Mouse (Mus musculus) left cerebral cortex, postnatal 14 days (tissue): ENCODE data around the gene Poc1a. TPM values are rescaled to one million over a fixed set of nuclear protein-coding genes. Genes with fewer than 3 reads are reported as not detected.

ENCODE experiments used
- DNase-seq, 2 experiments: peaks; one replicate each; pipeline ENCODE4 v3.0.0; 2021 to 2022; ENCODE audit warnings: low spot score in 2 of 2, mixed read lengths in 1 of 2
- intact Hi-C: fragments of 180-260 bp; cut with DNase I; formaldehyde crosslinking; loops from one replicate; pipeline ENCODE4 v1.15.1; 2025
- total RNA-seq, 2 experiments: library from RNA; stranded (reverse); gene quantifications; 2 replicates each; pipeline ENCODE4 v1.2.3; 2021

Gene Poc1a
- total RNA-seq, 2 experiments from 2014 or later = 17.7 to 19.3 TPM

GRCm38 (mm10) chr9:106322497-106322896 lies 41.6 kb downstream of the Poc1a start:
- no peak for DNase-seq
- intact Hi-C loops = no loop called here

GRCm38 (mm10) chr9:106326241-106326640 lies 45.4 kb downstream of the Poc1a start:
- intact Hi-C loops = no loop called here
- DNase-seq = no peak

DNA sequence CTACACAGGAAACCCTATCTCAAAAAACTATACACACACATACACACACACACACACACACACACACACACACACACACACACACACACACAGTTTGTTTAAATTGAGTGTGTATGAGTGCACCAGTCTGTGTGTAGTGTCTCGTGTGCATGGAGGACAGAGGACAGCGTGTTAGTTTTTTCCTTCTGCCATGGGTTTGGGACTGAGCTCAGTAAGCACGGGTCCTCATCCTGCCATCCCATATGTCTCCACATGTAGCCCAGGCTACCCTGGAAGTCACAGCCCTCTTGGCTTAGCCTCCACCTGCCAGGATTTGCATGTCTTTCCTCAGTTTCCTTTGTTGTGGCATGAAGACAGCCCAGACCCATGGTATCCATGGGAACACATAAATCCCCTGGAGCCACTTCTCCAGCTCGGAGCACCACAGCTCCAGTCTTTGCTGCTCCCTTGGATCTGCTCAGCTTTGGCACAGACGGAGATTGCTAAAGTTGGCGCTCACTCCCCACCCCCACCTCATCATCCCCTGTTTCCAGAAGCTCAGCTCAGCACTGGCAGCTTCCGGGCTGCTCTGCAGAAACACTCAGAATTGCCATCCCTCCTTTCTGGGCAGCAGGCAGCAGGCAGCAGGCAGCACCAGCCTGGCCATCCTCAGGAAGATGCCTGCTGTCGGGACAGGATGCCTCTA lies 46.4 kb downstream of the Poc1a start:
- intact Hi-C loops = no loop called here
- DNase-seq = peak; percentile 63 to 71

- intact Hi-C loops = no loop called here
- no peak for DNase-seq
Measured at GRCm38 (mm10) chr9:106328068-106328610, 47.3 kb downstream of the Poc1a start.

- DNase-seq = no peak
- intact Hi-C loops = no loop called here
Measured at GRCm38 (mm10) chr9:106328772-106329511, 48.1 kb downstream of the Poc1a start.

DNA sequence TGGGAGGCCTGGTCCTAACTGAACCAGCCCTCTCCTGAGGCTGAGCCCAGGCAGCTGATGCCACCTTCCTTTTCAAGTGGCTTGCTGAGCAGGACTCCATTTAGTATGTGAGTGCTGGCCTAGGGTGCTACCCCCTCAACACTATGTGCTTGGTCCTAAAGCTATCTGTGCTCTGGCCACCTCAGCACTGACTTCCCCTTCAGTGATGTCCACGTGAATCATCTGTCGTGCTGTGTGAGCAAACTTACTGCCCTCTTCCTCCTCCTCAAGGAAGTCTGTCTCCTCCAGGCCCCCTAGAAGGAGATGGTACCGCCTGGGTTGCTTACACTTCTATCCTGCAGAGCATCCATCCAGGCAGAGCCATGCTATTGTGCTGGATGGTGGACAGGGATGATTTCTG lies 51.9 kb downstream of the Poc1a start:
- DNase-seq = no peak
- intact Hi-C loops = no loop called here

DNA sequence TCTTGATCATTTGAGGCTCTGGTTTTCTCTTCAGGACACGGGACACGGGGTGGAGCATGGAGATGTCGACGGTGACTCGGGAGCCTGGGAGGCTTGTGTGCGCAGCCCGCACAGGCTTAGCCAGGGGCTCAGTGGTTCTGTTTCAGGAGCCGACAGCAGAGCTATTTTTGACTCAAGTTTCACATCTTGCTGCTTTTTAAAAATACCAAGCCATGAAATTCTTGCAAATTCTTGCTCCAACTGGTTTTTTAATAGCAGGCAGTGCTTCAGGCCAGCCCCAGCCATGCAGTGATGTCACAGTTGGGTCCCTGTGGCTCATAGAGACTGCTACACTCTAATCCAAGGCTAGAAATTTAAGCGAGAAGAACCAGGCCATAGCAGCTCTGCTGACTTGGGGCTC lies 56.8 kb downstream of the Poc1a start:
- peak; percentile 56 to 81 for DNase-seq
- intact Hi-C loops = no loop called here

DNA sequence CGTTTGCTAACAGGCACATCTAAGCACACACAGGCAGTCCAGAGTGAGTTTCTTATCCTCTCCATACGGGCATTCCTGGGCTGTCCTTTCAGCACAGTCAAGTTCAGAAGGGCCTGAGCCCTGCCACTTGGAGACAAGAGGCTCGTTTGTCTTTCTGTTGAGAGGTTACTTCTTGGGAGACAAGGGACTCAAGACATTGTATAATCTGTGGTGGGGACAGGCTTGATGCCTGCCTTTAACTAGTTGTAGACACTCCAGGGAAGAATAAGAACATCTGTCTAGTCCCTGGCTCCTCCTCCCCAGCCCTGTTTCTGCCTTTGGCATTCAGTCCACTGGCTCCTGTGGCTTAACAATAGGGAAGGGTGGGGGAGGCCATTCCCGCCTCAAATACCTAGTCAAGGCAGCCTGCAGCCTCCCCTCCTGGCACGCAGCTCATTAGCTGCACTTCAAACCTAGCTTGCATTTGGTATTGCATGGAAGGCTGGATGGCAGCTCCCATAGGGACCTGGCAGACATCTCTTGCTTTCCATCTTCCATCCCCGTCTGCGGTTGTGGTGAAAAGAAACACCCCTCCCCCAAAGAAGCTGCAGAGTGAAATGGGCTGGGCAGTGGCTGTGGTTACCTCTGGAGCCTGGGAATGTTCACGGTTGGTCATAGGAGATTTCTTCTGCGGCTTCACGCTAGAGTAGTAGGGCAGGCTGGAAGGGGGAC lies 57.8 kb downstream of the Poc1a start:
- DNase-seq = no peak
- intact Hi-C loops = no loop called here

DNA sequence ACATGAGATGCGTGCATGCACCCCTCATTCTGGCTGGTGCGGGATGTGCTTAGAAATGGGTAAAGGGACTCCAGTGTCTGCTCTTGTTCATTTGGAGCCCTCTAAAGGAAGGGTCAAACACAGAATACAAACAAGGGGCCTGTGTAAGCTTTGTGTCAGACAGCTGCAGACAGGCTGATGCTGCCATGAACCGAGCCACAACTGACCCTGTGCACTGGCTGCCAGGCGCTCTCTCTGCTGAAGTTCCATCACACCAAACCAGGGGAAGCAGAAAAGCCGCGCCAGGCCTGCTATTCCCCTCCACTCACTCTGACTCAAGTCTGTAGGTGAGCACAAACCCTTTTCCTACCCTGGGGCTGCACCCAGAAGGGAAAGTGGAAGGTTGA lies 58.3 kb downstream of the Poc1a start:
- intact Hi-C loops = no loop called here
- no peak for DNase-seq

DNA sequence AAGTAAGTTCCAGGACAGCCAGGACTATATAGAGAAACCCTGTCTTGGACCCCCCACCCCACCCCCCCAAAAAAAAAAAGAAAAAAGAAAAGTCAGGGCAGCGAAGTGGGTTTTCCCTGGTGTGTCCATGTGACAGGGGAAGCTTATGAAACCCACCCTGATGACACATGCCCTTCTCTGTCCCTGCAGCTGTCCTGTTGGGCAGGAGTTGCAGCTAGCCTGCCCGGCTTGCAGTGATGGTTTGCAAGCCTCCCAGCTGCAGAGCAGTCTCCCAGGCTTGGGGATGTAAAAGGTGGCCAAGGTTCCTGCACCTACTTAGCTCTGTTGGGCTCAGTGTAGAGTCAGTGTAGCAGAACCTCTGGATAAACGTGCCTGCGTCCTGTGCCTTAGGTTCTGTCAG lies 58.9 kb downstream of the Poc1a start:
- intact Hi-C loops = no loop called here
- no peak for DNase-seq

GRCm38 (mm10) chr9:106340501-106341312 lies 59.8 kb downstream of the Poc1a start:
- intact Hi-C loops = no loop called here
- no peak for DNase-seq

- DNase-seq = no peak
- intact Hi-C loops = no loop called here
Measured at GRCm38 (mm10) chr9:106341313-106341686, 60.4 kb downstream of the Poc1a start.

GRCm38 (mm10) chr9:106342573-106342972 lies 61.7 kb downstream of the Poc1a start:
- intact Hi-C loops = no loop called here

GRCm38 (mm10) chr9:106345167-106345566 lies 64.3 kb downstream of the Poc1a start:
- peak in 1 of 2 experiments; percentile 61 for DNase-seq
- intact Hi-C loops = loop anchor here (5.0 kb wide), 1 partner anchor 38 kb away; no protein-coding TSS in a partner anchor

More at GRCm38 (mm10) chr9:106342573-106342972, 61.7 kb downstream of the Poc1a start:
- DNase-seq = no peak

GRCm38 (mm10) chr9:106345630-106346029 lies 64.8 kb downstream of the Poc1a start:
- no peak for DNase-seq
- intact Hi-C loops = loop anchor here (5.0 kb wide), 1 partner anchor 38 kb away; no protein-coding TSS in a partner anchor

DNA sequence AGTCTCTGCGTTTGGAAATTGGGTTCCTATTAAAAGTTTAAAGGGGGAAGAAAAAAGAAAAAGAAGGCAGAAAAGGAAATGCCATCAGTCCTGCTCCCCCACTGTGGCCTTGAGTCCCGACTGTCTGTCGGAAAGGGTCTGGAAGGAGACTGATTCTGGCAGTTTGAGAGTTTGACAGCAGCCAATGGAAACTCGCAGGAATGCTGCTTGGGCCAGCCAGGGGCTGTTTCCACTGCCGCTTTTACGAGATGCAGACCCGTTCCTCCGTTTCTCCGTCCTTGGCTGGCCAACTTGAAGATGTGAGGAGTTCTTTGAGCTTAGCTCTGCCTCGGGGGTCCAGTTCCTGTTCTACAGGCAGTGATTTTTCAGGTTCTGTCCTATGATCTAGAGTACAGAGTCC lies 67.4 kb downstream of the Poc1a start:
- no peak for DNase-seq
- intact Hi-C loops = loop anchor here (5.0 kb wide), 1 partner anchor 41 kb away; no protein-coding TSS in a partner anchor

- intact Hi-C loops = loop anchor here (5.0 kb wide), 1 partner anchor 42 kb away; no protein-coding TSS in a partner anchor
- DNase-seq = peak; percentile 58 to 73
Measured at GRCm38 (mm10) chr9:106349075-106349474, 68.2 kb downstream of the Poc1a start.

- DNase-seq = no peak
Measured at GRCm38 (mm10) chr9:106351178-106351577, 70.3 kb downstream of the Poc1a start.

GRCm38 (mm10) chr9:106353779-106354178 lies 72.9 kb downstream of the Poc1a start:
- intact Hi-C loops = no loop called here
- DNase-seq = no peak

More at GRCm38 (mm10) chr9:106351178-106351577, 70.3 kb downstream of the Poc1a start:
- intact Hi-C loops = no loop called here
